Mouse (Mus musculus): Measurements from ENCODE around the gene Fbxo7. TPM values are rescaled to one million over a fixed set of nuclear protein-coding genes. Genes with fewer than 3 reads are reported as not detected.
"Not testable (repeated sequence)": the region's sequence is repeated elsewhere in the genome, so short reads cannot be mapped to it uniquely, and the experiment has no call there.

Fbxo7 gene
- polyA plus RNA-seq, 1 experiment from 2014 or later, result 25.0 TPM

DNA sequence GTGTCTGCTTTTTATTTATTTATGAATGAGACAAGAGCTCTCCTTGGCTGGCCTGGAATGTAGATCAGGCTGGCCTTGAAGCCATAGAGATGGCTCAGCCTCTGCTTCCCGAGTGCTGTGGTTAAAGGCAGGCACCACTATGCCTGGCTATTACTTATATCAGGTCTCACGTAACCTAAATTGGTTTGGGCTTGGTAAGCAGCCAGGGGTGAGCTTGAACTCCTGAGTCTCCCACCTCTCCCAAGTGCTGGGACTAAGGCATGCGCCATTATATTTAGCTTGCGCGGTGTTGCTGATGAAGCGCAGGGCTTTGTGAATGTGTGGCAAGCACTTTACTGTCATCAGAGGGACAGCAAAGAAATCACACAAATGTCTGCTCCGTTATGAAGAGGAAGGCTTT is 4.0 kb upstream of the Fbxo7 start:
- Histone ChIP-seq H3K4me3 (no peak overlapping the region), H3K9me3 (no peaks in the 10 kb centered on the region), H3K27ac (no peak overlapping the region), H3K4me1 (0 out of 2 replicates have a peak, but pooled peaks cover 2% of the 10 kb centered on the region), H3K9ac (no peak overlapping the region), H3K36me3 (no peaks in the 10 kb centered on the region), H3K4me2 (replicated peaks) (no peak overlapping the region), H3K27me3 (no peaks in the 10 kb centered on the region)
- ATAC-seq (ENCODE audit: insufficient number of reproducible peaks, insufficient read depth, low FRiP score, low TSS enrichment), result no peak
- 85% methylated on average over 7 of the region's 7 CpGs for WGBS

DNA sequence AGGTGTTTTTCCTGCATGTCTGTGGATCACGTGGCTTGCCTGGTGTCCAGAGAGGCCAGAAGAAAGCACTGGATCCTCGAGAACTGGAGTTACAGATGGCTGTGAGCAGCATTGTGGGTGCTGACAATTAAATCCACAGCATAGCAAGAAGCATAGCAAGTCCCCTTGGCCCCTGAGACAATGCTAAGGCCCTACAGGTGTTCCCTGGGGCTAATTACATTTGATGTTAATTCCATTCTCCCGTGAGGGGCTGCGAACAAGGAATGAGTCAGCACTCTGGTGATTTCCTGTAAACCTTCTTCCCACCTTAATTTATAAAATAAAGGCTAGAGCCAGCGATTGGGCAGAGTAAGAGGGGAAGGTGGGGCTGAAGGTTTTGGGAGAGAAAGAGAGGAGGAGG is 3.0 kb upstream of the Fbxo7 start:
- H3K9ac ChIP-seq, result no peak overlapping the region
- H3K9me3 ChIP-seq, result no peaks in the 10 kb centered on the region
- H3K4me1 ChIP-seq, result 0 out of 2 replicates have a peak, but pooled peaks cover 5% of the 10 kb centered on the region
- no peaks in the 10 kb centered on the region for H3K36me3 ChIP-seq
- no peak overlapping the region for H3K4me2 ChIP-seq (replicated peaks)
- H3K27ac ChIP-seq, result no peak overlapping the region
- H3K27me3 ChIP-seq, result no peaks in the 10 kb centered on the region
- H3K4me3 ChIP-seq, result no peak overlapping the region
- WGBS, result 32% methylated on average over 5 of the region's 5 CpGs
- ATAC-seq (ENCODE audit: insufficient number of reproducible peaks, insufficient read depth, low FRiP score, low TSS enrichment), result no peak

DNA sequence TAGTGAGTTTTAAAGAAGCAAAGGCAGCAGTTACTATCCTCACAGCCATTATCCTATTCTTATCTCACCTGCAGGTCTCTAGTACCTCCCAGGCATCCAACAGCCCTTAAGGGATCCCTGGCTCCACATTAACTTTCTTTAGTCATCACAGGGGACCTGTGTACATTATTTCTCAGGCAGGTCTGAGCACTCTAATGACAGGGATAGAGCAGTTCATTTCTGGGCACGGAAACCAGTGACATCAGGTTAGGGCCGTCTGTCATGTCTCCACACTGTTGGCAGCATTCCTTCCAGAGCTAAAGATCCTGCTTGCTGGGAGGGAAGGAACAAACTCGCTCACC is 394 bp upstream of the Fbxo7 start:
- 1% methylated on average over 3 of the region's 3 CpGs for WGBS
- H3K9ac ChIP-seq, result no peak overlapping the region

DNA sequence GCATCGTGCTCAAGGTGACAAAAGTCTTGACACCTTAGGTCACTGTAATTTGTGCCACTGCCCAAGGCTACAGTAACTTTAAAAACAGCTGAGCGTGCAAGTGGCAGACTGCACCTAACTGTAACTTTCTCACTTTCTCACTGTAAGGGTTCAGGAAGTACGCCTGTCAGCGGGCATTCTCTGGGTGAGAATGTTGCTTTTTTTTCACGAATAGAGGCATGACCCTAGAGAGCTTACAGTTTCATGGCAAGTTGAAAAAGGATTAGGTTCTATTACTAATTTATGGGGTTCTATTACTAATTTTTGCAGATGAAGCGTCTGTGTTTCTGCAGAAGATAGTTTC is 673 bp downstream of the Fbxo7 start:
- H3K4me2 ChIP-seq (replicated peaks), result peak overlapping the region; percentile 68
- no peak for ATAC-seq (ENCODE audit: insufficient number of reproducible peaks, insufficient read depth, low FRiP score, low TSS enrichment)
- peak overlapping the region; percentile 91 for H3K4me3 ChIP-seq
- peaks cover 5% of the 10 kb centered on the region; the same call in 1 of the 2 replicates for H3K36me3 ChIP-seq
- 0 out of 2 replicates have a peak, but pooled peaks cover 5% of the 10 kb centered on the region for H3K4me1 ChIP-seq
- H3K27ac ChIP-seq, result no peak overlapping the region
- no peaks in the 10 kb centered on the region for H3K27me3 ChIP-seq
- WGBS, result 6% methylated on average over 6 of the region's 6 CpGs
- H3K9me3 ChIP-seq, result no peaks in the 10 kb centered on the region
- peak overlapping the region; percentile 82; the same call in 1 of the 2 replicates for H3K9ac ChIP-seq

More for the DNA sequence above, 394 bp upstream of the Fbxo7 start:
- ATAC-seq (ENCODE audit: insufficient number of reproducible peaks, insufficient read depth, low FRiP score, low TSS enrichment), result peak; percentile 78
- H3K4me2 ChIP-seq (replicated peaks), result peak overlapping the region; percentile 68; the same call in 1 of the 2 replicates
- H3K36me3 ChIP-seq, result peaks cover 5% of the 10 kb centered on the region; the same call in 1 of the 2 replicates
- H3K27me3 ChIP-seq, result no peaks in the 10 kb centered on the region
- no peaks in the 10 kb centered on the region for H3K9me3 ChIP-seq
- H3K4me3 ChIP-seq, result peak overlapping the region; percentile 91
- no peak overlapping the region for H3K27ac ChIP-seq
- H3K4me1 ChIP-seq, result 0 out of 2 replicates have a peak, but pooled peaks cover 5% of the 10 kb centered on the region

DNA sequence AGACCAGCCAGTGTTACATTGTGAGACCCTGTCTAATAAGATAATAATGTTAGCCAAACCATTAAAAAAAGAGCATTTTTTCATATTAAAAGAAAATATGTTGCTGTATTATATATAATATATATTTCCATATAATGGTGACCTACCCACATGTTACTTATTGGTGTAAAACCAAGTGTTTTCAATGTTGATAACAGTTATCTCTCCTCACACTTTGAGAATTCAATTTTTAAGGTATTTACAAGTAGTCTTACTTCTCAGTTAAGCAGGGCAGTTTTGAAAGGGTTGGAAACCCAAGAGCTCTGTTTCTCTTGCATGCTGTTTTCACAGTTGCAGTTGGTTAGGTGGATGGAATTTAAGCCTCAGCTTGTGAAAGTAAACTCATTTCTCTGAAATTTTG is 1.4 kb downstream of the Fbxo7 start:
- Histone ChIP-seq H3K4me1 (0 out of 2 replicates have a peak, but pooled peaks cover 5% of the 10 kb centered on the region), H3K4me2 (replicated peaks) (peak overlapping the region; percentile 68), H3K36me3 (peaks cover 5% of the 10 kb centered on the region; the same call in 1 of the 2 replicates), H3K27ac (no peak overlapping the region), H3K9me3 (no peaks in the 10 kb centered on the region), H3K27me3 (no peaks in the 10 kb centered on the region), H3K9ac (no peak overlapping the region), H3K4me3 (peak overlapping the region; percentile 91; the same call in 1 of the 2 replicates)
- no peak for ATAC-seq (ENCODE audit: insufficient number of reproducible peaks, insufficient read depth, low FRiP score, low TSS enrichment)

DNA sequence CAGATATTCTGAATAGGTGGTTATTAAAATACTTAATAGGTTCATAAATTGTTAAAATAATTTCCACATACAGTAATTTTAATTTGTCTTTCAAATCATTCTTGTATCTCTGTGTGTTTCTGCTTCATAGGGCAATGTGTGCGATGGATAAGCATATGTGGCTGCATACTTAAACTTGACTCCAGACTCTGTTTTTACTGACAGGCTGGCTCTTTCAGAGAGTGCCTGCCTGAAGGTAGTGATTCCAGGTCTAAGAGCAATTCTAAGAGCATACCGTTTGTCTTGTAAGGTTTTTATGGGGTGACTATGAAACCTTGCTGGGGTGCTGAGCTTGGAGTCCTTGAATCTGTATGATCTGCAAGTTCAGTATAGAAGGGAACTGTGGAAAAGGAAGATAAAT is 4.1 kb downstream of the Fbxo7 start:
- no peak overlapping the region for H3K27ac ChIP-seq
- H3K36me3 ChIP-seq, result peaks cover 14% of the 10 kb centered on the region
- no peaks in the 10 kb centered on the region for H3K9me3 ChIP-seq
- H3K9ac ChIP-seq, result no peak overlapping the region
- H3K4me3 ChIP-seq, result no peak overlapping the region
- 0 out of 2 replicates have a peak, but pooled peaks cover 5% of the 10 kb centered on the region for H3K4me1 ChIP-seq
- WGBS, result 82% methylated on average over 2 of the region's 2 CpGs
- no peak for ATAC-seq (ENCODE audit: insufficient number of reproducible peaks, insufficient read depth, low FRiP score, low TSS enrichment)
- H3K27me3 ChIP-seq, result no peaks in the 10 kb centered on the region
- H3K4me2 ChIP-seq (replicated peaks), result no peak overlapping the region

DNA sequence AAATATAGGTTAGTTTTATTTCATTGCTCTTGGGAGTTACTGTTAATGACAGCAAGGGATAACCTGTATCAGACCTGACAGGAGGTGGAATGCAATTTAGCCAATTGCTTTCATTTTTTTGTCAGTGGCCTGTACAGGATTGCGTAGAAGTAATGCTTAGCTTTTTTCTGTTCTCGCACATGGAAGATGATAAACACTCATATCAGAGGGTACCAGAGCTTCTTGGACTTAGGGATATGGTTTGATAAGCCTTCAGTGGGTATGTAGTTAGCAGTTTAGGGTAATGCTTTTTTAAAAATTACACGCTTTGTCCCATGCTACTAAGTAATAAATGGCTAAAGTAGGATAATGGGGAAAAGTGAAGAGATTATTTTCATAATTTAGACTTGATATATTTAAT is 4.6 kb downstream of the Fbxo7 start:
- WGBS, result 90% methylated on average over 3 of the region's 3 CpGs
- H3K9me3 ChIP-seq, result no peaks in the 10 kb centered on the region
- H3K27ac ChIP-seq, result no peak overlapping the region
- H3K4me2 ChIP-seq (replicated peaks), result no peak overlapping the region
- H3K27me3 ChIP-seq, result no peaks in the 10 kb centered on the region
- no peak overlapping the region for H3K9ac ChIP-seq
- no peak overlapping the region for H3K4me3 ChIP-seq
- peaks cover 18% of the 10 kb centered on the region for H3K36me3 ChIP-seq
- ATAC-seq (ENCODE audit: insufficient number of reproducible peaks, insufficient read depth, low FRiP score, low TSS enrichment), result no peak
- H3K4me1 ChIP-seq, result 0 out of 2 replicates have a peak, but pooled peaks cover 4% of the 10 kb centered on the region

DNA sequence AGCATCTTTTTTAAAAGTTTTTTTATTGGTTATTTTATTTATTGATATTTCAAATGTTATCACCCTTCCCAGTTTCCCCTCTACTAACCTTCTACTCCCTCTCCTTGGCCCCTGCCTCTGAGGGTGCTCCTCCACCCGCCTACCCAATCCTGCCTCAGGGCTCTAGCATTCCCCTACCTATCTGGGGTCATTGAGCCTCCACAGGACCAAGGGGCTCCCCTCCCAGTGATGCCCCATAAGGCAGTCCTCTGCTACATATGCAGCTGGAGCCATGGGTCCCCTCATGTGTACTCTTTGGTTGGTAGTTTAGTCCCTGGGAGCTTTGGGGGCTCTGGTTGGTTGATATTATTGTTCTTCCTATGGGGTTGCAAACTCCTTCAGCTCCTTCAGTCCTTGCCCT is 5.0 kb downstream of the Fbxo7 start:
- H3K9me3 ChIP-seq; H3K4me2 ChIP-seq (replicated peaks); H3K4me1 ChIP-seq; H3K9ac ChIP-seq; H3K27ac ChIP-seq; ATAC-seq (ENCODE audit: insufficient number of reproducible peaks, insufficient read depth, low FRiP score, low TSS enrichment); H3K27me3 ChIP-seq; H3K4me3 ChIP-seq: not testable (repeated sequence)
- 64% methylated on average over 1 of the region's 1 CpGs for WGBS
- H3K36me3 ChIP-seq, result peaks cover 18% of the 10 kb centered on the region

DNA sequence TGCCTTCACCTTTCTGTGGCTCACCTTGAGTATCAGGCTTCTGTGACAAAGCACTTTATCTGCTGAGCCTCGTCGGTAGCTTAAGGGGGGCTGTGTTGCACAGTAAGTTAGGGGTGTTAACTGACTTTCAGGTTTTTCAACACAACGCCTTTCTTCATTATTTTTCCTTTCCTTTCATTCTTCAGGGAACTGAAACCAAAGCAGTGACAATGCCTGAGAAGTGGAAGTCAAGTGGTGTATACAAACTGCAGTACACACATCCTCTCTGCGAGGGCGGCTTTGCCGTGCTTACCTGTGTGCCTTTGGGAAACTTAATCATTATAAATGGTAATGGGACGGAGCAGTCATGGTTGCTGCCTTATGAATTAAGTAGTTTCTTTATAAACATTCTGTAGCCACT is 9.0 kb downstream of the Fbxo7 start:
- ATAC-seq (ENCODE audit: insufficient number of reproducible peaks, insufficient read depth, low FRiP score, low TSS enrichment), result no peak
- Histone ChIP-seq H3K4me1 (peaks cover 10% of the 10 kb centered on the region; the same call in 1 of the 2 replicates), H3K9me3 (no peaks in the 10 kb centered on the region), H3K9ac (no peak overlapping the region), H3K27ac (no peak overlapping the region), H3K4me3 (no peak overlapping the region), H3K4me2 (replicated peaks) (no peak overlapping the region), H3K27me3 (no peaks in the 10 kb centered on the region), H3K36me3 (peaks cover 16% of the 10 kb centered on the region)
- WGBS, result 87% methylated on average over 7 of the region's 7 CpGs

DNA sequence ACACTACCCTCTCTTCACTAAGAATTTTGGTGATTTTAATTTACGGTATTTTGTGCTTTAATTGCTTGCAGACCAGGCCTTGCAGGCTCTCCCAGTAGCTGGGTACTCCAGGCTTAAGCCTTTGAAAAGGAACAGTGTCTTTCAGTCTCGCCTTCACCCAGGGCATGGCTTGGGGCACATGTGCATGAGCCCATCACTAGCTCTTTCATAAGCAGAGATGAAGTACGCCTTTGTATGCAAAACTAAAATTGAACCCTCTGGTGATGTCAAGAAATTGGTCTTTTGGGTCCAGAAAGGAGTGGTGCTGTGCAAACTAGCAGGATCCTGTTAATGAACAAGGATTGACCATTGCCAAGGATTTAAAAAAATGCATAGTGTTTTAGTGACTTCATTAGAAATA is 10.7 kb downstream of the Fbxo7 start:
- Histone ChIP-seq H3K9me3 (no peaks in the 10 kb centered on the region), H3K4me2 (replicated peaks) (no peak overlapping the region), H3K4me1 (peaks cover 10% of the 10 kb centered on the region; the same call in 1 of the 2 replicates), H3K9ac (no peak overlapping the region), H3K4me3 (no peak overlapping the region), H3K36me3 (peaks cover 17% of the 10 kb centered on the region), H3K27ac (peak overlapping the region; percentile 55; the same call in 1 of the 2 replicates), H3K27me3 (no peaks in the 10 kb centered on the region)
- ATAC-seq (ENCODE audit: insufficient number of reproducible peaks, insufficient read depth, low FRiP score, low TSS enrichment), result no peak; the same call in 1 of the 2 replicates
- 41% methylated on average over 3 of the region's 3 CpGs for WGBS

DNA sequence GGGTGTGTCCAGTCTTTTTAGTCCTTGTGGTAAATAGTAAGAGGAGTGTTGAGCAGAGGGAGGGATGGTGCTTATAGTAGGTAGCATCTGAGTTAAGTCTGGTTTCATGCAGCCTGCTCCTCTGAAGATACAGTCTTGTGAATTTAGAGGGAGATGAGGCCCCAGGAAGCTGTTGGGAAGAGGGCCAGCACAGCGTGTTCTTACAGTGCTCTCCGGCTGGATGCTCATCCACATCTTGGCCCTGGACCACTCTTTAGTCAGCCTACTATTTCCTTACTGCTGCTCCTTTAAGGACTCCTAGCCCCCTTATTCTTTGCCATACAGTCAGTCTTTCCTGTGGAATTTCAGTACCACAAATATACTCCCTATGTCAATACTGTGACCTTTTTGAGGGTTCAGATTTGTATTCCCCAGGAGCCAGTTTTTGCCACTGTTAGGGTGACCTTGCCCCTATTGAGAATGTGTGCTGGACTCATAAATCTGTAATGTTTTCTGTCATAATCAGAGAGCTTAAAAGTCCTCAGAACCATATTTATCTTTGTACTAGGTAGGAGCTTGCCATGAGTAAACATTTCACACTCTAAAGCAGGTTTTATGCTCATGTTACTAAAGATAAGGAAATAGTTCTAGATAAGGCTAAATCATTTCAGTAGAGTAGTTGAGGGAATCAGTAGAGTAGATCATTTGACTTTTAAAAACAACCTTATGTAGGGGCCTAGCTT is 12.4 kb downstream of the Fbxo7 start:
- Histone ChIP-seq H3K27ac (no peak overlapping the region), H3K9me3 (no peaks in the 10 kb centered on the region), H3K27me3 (no peaks in the 10 kb centered on the region), H3K4me3 (no peak overlapping the region), H3K36me3 (peaks cover 17% of the 10 kb centered on the region), H3K4me1 (peaks cover 10% of the 10 kb centered on the region; the same call in 1 of the 2 replicates), H3K4me2 (replicated peaks) (no peak overlapping the region), H3K9ac (no peak overlapping the region)
- no peak for ATAC-seq (ENCODE audit: insufficient number of reproducible peaks, insufficient read depth, low FRiP score, low TSS enrichment)
- 88% methylated on average over 2 of the region's 2 CpGs for WGBS

DNA sequence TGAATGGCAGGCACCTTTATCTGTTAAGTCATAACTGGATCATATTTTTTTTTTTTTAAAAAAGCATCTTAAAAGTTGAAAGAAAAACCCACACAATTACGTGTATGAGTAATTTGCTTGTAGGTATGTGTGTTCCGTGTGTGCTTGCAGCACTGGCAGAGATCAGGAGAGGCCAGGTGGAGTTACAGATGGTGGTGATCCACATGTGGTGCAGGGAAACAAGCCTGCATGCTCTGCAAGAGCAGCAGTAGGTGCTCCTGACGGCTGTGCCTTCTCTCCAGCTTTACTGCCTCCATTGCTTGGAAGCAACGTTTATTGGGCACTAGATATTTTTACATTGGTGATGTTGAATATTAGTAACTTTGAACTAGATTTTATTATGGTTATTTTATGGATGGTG is 21.9 kb downstream of the Fbxo7 start:
- no peak overlapping the region for H3K4me3 ChIP-seq
- no peak overlapping the region for H3K4me2 ChIP-seq (replicated peaks)
- peaks cover 10% of the 10 kb centered on the region; the same call in 1 of the 2 replicates for H3K36me3 ChIP-seq
- no peaks in the 10 kb centered on the region for H3K27me3 ChIP-seq
- ATAC-seq (ENCODE audit: insufficient number of reproducible peaks, insufficient read depth, low FRiP score, low TSS enrichment), result no peak
- no peaks in the 10 kb centered on the region for H3K4me1 ChIP-seq
- H3K9ac ChIP-seq, result no peak overlapping the region
- H3K9me3 ChIP-seq, result no peaks in the 10 kb centered on the region
- H3K27ac ChIP-seq, result no peak overlapping the region
- WGBS, result 79% methylated on average over 4 of the region's 4 CpGs
